In genomic region chr3:96502181-96503082, GRCm38 (mm10) we compare ENCODE assay signal across 8 mouse cellular contexts. TPM values are rescaled to one million over a fixed set of nuclear protein-coding genes. Genes with fewer than 3 reads are reported as not detected.
A peak's percentile ranks its signal among the peaks of the same experiment; 100 is the strongest.
DNase-seq lines count a peak whose midpoint lies in the region; ATAC-seq lines count a peak whose summit lies in the region.

No protein-coding gene starts in this region.

- ATAC-seq in forebrain, embryonic 16.5 days, result no peak
- ATAC-seq in limb, embryonic 15.5 days (ENCODE audit: insufficient number of reproducible peaks, low FRiP score, low TSS enrichment, low read depth), result no peak
- no peak for ATAC-seq in frontal cortex, adult (ENCODE audit: low TSS enrichment)

- no peaks in the 10 kb centered on the region for H3K9me3 ChIP-seq in forebrain, embryonic 16.5 days (ENCODE audit: control insufficient read depth, low read length)
- no peaks in the 10 kb centered on the region for H3K9me3 ChIP-seq in limb, embryonic 15.5 days

- peak overlapping the region; percentile 49 for H3K9ac ChIP-seq in forebrain, embryonic 16.5 days (replicated peaks; ENCODE audit: low read depth, low read length)
- peak overlapping the region; percentile 40 for H3K9ac ChIP-seq in limb, embryonic 15.5 days

- no peaks in the 10 kb centered on the region for H3K27me3 ChIP-seq in forebrain, embryonic 16.5 days (replicated peaks; ENCODE audit: control insufficient read depth, insufficient read depth, low read length)
- H3K27me3 ChIP-seq in limb, embryonic 15.5 days, result no peaks in the 10 kb centered on the region
- no peaks in the 10 kb centered on the region for H3K27me3 ChIP-seq in splenic B cell, adult 2 months (ENCODE audit: control insufficient read depth, insufficient read depth, low read length, poor library complexity, severe bottlenecking)

- peak overlapping the region; percentile 99 for H3K4me2 ChIP-seq in forebrain, embryonic 16.5 days (ENCODE audit: low read length)
- H3K4me2 ChIP-seq in limb, embryonic 15.5 days, result peak overlapping the region; percentile 84

- H3K36me3 ChIP-seq in forebrain, embryonic 16.5 days (ENCODE audit: control insufficient read depth, insufficient read depth), result no peaks in the 10 kb centered on the region
- no peaks in the 10 kb centered on the region for H3K36me3 ChIP-seq in limb, embryonic 15.5 days
- H3K36me3 ChIP-seq in splenic B cell, adult 2 months (ENCODE audit: control insufficient read depth, insufficient read depth, low read length, poor library complexity, severe bottlenecking), result no peaks in the 10 kb centered on the region

- H3K4me1 ChIP-seq in forebrain, embryonic 16.5 days (replicated peaks; ENCODE audit: control insufficient read depth, insufficient read depth, low read length), result peaks cover under 1% of the 10 kb centered on the region; the same call in 1 of the 2 replicates
- peaks cover 6% of the 10 kb centered on the region for H3K4me1 ChIP-seq in limb, embryonic 15.5 days

- WGBS in forebrain, embryonic 16.5 days, result under 1% methylated on average over 19 of the region's 19 CpGs
- WGBS in limb, embryonic 15.5 days, result under 1% methylated on average over 19 of the region's 19 CpGs

- peak; percentile 26 for DNase-seq in kidney, adult 9 months
- DNase-seq in kidney, adult 8-10 months, result no peak
- DNase-seq in MEL-GATA-1-ER (ENCODE audit: extremely low read depth, low read depth), result peak; percentile 68
- DNase-seq in splenic B cell, adult 2 months (ENCODE audit: low read depth, low spot score), result peak; percentile 17
- no peak for DNase-seq in gastrocnemius, postnatal 10 days

- H3K4me3 ChIP-seq in forebrain, embryonic 16.5 days (replicated peaks; ENCODE audit: low read length), result peak overlapping the region; percentile 79
- H3K4me3 ChIP-seq in limb, embryonic 15.5 days, result peak overlapping the region; percentile 71

- no peak overlapping the region for H3K27ac ChIP-seq in forebrain, embryonic 16.5 days (ENCODE audit: low read length)
- peak overlapping the region; percentile 87 for H3K27ac ChIP-seq in limb, embryonic 15.5 days

RNA-seq across cellular contexts. Expression of gene Hfe2, which starts 22.5 kb away (rescaled TPM):
- polyA plus RNA-seq in forebrain, embryonic 16.5 days (2015; fragmentation: Nextera tagmentation; extraction: Ambion mirVana), result 0.66 and 1.1 TPM in 2 replicates
- polyA plus RNA-seq in limb, embryonic 15.5 days (2015; fragmentation: Nextera tagmentation; extraction: Ambion mirVana), result 8.7 and 18.4 TPM in 2 replicates
- total RNA-seq in gastrocnemius, postnatal 10 days (2021), result 100 to 1,000 TPM; 383 to 415 TPM

RNA-seq across cellular contexts. Expression of gene BC107364, which starts 50.3 kb away (rescaled TPM):
- not detected in 2 replicates for polyA plus RNA-seq in forebrain, embryonic 16.5 days (2015; fragmentation: Nextera tagmentation; extraction: Ambion mirVana)
- 0.22 and 0.55 TPM in 2 replicates for polyA plus RNA-seq in limb, embryonic 15.5 days (2015; fragmentation: Nextera tagmentation; extraction: Ambion mirVana)
- not detected for total RNA-seq in gastrocnemius, postnatal 10 days (2021)

RNA-seq across cellular contexts. Expression of gene Txnip, which starts 55.3 kb away (rescaled TPM):
- 63.4 and 75.9 TPM in 2 replicates for polyA plus RNA-seq in forebrain, embryonic 16.5 days (2015; fragmentation: Nextera tagmentation; extraction: Ambion mirVana)
- 151 and 157 TPM in 2 replicates for polyA plus RNA-seq in limb, embryonic 15.5 days (2015; fragmentation: Nextera tagmentation; extraction: Ambion mirVana)
- total RNA-seq in gastrocnemius, postnatal 10 days (2021), result 100 to 1,000 TPM; 484 to 520 TPM

Comparison
In these comparisons a context has a peak if more than half of its experiments do, and no peak if none do; other contexts are left out.
1. DNase-seq: peak in kidney, adult 9 months (single experiment), MEL-GATA-1-ER (single experiment) and splenic B cell, adult 2 months (single experiment); none in kidney, adult 8-10 months (0 of 2) and gastrocnemius, postnatal 10 days (single experiment).